Mouse (Mus musculus) right cerebral cortex, adult 2 months (tissue): Measurements from ENCODE around the gene Mfap2.
A peak's percentile ranks its signal among the peaks of the same experiment; 100 is the strongest.

ENCODE experiments used
- DNase-seq, 2 experiments: peaks; one replicate each; pipeline ENCODE4 v3.0.0; 2021 to 2022; ENCODE audit warnings: low spot score in 2 of 2

The Mfap2 gene

GRCm38 (mm10) chr4:141010118-141010517 is at the start of gene Mfap2:
TSS of gene Mfap2 (plus strand) at chr4:141010418.
- DNase-seq, result no peak

DNA sequence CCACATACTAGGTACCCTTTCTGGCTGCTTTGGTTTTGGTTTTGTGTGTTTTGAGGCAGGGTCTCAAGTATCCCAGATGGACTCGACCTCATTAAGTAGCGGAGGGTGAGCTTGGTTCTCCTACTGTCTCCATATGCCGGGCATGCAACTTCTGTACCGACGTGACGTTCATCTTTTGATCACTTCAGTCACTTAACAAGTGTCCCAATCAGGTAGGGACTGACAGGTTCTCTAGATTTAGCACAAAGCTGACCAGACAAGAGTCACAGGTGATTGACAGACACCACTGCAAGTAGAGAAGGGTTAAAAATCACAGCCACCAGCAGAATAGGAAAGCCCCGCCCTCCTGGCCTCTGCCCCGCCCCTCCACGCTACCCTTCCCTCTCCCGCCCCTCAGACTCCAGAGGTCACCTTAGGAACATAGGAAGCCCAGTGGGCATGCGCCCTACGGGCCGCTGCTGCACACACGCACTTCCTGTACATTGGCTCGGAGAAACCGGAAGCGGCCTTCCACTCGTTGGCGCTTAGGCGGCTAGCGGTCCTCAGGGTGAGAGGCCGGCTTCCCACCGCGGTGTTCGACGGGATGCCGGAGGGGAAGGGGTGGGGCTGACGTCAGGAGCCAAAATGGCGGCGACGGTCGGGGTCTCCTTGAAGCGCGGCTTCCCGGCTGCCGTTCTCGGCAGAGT is 49.3 kb upstream of the Mfap2 start, which contains the start of gene Sdhb:
Gene Sdhb, plus strand, starts transcription at position 423 of the 686 bp plus-strand sequence.
- DNase-seq, result peak; percentile 95 to 96

GRCm38 (mm10) chr4:140961467-140962206 is 48.6 kb upstream of the Mfap2 start:
- DNase-seq, result no peak

- no peak for DNase-seq
These were observed 47.9 kb upstream of the Mfap2 start for GRCm38 (mm10) chr4:140962207-140962909.

DNA sequence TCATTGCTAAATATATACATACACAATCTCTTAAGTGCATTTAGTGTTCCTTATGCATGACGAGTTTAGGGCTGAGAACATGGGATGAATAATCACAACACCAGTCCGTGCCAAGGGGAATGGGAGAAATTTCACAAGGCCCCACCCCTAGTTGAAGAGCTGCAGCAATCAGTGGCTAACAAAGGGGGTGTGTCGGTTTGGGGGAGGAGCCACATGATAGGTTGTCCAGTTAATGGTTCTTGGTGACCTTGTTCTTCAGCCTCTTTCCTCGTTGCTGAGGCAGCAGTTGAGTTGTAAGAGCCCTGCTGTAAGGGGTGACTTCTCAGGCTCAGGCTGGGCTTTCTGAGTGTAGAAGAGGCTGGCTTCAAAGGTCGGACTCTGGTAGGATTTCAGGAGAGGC is 47.3 kb upstream of the Mfap2 start:
- no peak for DNase-seq

- DNase-seq, result peak; percentile 53 to 60
These were observed 46.1 kb upstream of the Mfap2 start for GRCm38 (mm10) chr4:140963941-140964597.

DNA sequence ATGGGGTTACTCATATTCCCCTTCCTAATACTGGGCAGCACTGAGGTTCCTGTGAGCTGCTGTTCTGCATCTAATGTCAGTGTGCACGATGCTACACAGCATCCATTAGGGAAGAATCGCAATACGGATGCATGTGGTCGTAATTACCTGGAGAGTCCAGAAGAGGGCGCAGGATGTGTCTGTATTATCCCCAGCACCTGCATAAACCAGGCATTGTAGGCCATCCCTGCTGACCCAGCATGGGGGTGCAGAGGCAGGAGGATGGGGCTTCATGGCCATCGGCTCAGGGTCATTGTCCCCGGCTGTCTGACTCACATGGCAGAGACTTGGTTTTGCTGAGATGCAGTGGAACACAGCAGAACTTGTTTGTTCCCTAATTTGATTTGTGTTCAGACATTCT is 45.6 kb upstream of the Mfap2 start:
- DNase-seq, result peak; percentile 83 to 86

DNA sequence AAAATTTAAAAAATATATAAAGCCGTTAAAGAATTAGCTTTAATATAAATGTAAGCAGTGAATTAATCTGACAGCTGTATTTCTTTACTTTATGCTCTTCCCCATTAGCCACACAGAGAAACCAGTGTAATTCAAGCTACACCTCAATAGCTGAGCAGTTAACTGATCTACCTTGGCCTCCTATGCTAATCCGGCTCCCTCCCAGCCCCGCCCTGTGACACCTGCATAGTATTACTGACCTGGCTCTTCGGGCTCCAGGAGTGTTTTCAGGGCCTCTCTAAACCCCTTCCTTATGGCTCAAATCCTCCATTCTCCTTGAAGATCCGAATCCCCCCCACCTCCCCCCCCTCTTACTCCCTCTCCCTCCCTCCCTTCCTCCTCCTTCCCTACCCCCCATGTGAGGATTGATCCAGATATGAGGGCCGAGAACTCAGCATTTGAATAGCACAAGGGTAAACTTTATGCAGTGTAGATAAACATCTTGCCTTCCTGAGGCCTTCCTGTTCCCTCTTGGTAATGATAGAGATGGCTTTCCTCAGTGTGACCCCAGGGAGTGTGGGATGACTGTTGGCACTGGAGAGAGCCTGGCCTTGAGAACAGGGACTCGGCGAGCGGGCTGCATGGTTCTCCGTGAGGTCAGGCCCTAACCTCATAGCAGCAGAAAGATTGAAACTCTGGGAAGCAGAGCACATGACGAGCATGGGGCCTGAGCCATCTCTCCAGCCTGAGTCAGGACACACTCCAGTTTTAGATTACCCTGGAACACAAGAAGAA is 42.6 kb upstream of the Mfap2 start:
- no peak for DNase-seq

GRCm38 (mm10) chr4:140971691-140972090 is 38.5 kb upstream of the Mfap2 start:
- DNase-seq, result no peak

- no peak for DNase-seq
These were observed 35.8 kb upstream of the Mfap2 start for GRCm38 (mm10) chr4:140974408-140974807.

DNA sequence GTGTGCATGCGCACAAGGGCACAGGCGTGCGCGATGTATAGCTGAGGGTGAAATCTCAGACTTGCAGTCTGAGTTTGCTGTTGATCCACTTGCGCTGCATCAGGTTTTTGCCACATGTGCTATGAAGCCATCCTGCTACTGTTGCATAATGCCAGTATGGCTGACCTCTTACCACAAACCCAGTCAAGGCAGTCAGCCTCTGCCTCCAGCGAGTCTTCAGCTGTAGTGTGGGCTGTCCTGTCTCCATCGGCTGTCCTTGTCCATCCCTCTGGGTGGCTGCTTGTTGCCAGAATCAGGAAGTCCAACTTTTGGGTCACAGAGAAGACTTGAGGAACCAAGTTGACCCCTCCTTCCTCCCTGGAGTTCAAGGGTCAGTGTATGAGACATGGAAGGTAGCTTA is 34.9 kb upstream of the Mfap2 start:
- no peak for DNase-seq

DNA sequence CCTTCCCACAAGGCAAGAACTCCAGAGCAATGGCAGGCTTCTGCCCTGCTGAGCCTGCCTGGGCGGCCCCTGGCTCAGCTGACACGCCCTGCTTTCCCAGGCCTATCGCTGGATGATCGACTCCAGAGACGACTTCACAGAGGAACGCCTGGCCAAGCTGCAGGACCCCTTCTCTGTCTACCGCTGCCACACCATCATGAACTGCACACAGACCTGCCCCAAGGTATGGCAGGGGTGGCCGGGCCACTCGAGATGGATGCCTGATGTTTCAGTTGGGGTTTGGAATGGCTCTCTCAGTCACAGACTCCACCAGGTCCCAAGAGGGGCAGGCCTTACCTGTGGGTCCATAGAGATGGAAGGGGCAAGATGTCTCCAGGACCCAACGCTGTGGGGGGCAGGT is 32.9 kb upstream of the Mfap2 start:
- DNase-seq, result no peak

GRCm38 (mm10) chr4:140977886-140978692 is 32.1 kb upstream of the Mfap2 start:
- no peak for DNase-seq

GRCm38 (mm10) chr4:140981605-140982004 is 28.6 kb upstream of the Mfap2 start:
- DNase-seq, result no peak

GRCm38 (mm10) chr4:140982808-140983207 is 27.4 kb upstream of the Mfap2 start:
- DNase-seq, result no peak

- DNase-seq, result no peak
These were observed 26.8 kb upstream of the Mfap2 start for GRCm38 (mm10) chr4:140983442-140983841.

DNA sequence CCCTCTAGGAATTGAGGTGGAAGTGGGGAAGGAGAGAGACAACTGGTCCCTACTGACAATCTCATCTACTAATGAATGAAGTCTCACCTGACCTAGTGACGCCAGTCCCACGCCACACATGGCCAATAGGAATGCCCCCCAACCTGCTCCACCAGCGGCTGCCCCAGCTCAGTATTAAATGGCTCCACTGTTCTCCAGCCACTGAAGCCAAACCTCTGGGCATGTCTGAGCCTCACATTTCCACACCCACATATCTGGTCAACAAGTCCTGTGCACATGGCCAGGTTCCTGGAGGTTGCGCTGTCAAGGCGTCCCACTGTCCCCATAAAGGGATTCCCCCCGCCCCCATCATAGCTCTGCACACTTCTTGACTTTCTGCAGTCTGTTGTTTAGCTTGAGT is 25.7 kb upstream of the Mfap2 start:
- no peak for DNase-seq

- no peak for DNase-seq
These were observed 24.1 kb upstream of the Mfap2 start for GRCm38 (mm10) chr4:140986024-140986710.

DNA sequence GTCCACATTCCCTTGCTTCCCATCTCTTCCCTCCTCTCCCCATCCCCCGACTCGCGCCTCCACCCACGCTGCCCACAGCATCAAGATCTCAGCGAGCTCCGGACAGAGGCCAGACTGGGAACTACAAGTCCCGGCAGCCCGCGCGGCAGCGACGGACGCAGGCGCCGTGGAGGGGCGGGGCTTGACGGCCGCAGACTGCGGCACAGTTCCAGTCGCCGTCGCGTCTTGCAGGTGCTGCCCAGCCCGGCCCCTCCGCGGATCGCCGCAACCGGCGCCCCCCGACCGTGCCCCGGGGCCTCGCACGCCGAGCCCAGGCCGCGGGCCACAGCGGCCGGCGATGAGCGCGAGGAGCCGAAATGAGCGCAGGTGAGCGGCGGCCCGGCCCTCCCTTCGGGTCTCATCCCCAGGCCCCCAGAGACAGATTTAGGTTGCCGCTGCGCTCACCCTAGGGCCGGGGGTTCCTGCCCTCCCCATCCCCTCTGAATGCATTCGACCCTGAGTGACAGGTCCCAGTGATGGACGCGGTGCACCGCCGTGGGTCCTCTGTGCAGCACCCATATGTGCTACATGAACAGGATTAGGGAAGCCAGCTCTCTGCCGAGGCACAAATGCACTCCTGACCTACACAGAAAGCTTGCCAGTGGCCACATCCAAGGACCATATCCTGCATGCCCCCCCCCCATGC is 23.4 kb upstream of the Mfap2 start, which contains the start of gene Atp13a2:
Gene Atp13a2, plus strand, starts transcription at position 163 of the 685 bp plus-strand sequence.
- peak; percentile 91 to 96 for DNase-seq
